Mouse (Mus musculus) brain, embryonic 18.5 days (tissue): ENCODE measurements at regions not wholly inside any gene's neighbourhood (a gene's known extent, or its start where the extent isn't known, plus 50 kb on each side); places are given as distances from the start of the nearest gene placed in this dataset.
A peak's percentile ranks its signal among the peaks of the same experiment; 100 is the strongest.

Source experiments
- DNase-seq: peaks from one replicate; pipeline ENCODE4 v3.0.0-alpha.2; 2012; ENCODE audit warnings: low read depth, low spot score

- no peak for DNase-seq
These were observed 196.0 kb upstream of the Elavl2 start for GRCm38 (mm10) chr4:91596619-91597018.

DNA sequence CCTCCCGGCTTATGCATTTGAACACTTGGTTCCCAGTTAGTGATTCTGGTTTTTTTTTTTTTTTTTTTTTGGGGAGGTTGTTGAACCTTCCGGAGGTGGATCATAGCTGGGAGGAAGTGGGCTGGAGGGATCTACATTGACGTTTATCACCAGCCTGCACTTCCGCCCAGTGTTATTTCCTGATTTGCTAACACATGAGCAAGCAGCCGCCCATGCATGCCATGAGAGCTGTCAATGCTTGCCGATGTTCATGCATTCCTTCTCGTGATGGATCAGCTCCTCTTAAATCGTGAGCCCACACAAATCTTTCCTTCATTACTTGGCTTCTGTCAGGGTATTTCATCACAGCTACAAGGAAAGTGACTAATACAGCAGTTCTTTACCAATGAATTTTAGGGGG, 195.2 kb upstream of the Elavl2 start:
- DNase-seq = no peak

DNA sequence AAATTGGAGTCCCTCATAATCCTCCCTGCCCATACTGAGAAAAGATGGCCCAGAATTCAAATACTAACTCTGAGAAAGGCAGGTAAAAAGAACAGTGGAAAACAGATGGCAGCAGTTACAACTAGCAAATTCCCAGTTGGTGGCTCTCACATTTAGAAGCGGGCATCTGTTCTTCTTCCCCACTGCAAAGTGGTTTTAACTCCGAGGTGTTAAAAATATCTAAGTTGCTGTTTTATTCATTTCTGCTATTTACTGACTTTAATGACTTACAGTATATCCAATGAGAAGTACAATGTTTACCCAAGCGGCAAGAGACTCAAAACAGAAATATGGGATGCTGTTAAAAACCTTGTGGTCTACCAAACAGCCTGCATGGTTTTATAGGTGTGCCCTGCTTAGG, 189.2 kb upstream of the Elavl2 start:
- peak; percentile 47 for DNase-seq

- no peak for DNase-seq
These were observed 187.0 kb upstream of the Elavl2 start for GRCm38 (mm10) chr4:91587541-91588059.

DNA sequence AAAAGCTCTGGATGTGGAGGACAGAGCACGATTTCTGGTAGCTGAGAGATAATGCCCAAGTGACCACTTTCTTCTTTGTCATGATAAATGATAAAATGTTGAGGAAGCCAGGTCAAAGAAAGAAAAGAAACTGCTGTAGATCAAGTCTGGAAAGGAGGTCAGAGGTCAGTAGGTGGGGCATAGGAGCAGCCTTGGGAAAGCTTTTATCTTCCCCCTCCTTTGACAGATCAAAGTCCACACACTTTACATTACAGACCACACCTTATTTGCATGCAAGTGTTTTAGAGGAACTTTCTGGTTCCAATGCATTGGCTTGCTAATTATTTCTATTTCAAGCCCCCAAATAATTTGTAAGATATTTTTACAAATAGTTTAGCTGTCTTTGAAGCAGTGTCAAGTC, 182.4 kb upstream of the Elavl2 start:
- no peak for DNase-seq

DNA sequence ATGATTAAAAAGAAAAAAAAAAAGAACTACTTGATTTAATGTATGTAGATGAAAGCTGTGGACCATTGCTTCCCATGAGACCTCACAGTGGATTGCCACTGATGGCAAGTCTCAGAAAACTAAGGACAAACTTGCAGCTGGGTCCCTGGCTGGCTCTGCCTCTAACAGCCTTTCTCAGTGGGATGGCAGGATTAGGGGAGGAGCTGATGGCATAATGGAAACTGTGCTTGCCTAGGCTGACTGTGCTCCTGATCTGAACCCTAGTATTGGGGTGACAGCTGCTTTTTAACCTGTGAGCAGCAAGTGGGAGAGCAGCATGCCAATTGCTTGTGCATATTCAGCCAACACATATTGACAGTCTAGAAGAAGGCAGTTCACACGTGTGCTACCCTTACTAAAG, 156.9 kb upstream of the Elavl2 start:
- no peak for DNase-seq

GRCm38 (mm10) chr4:91556959-91557358, 156.4 kb upstream of the Elavl2 start:
- no peak for DNase-seq

- no peak for DNase-seq
These were observed 123.8 kb upstream of the Elavl2 start for GRCm38 (mm10) chr4:91524367-91524766.

- DNase-seq = no peak
These were observed 111.0 kb upstream of the Elavl2 start for GRCm38 (mm10) chr4:91511543-91511942.

DNA sequence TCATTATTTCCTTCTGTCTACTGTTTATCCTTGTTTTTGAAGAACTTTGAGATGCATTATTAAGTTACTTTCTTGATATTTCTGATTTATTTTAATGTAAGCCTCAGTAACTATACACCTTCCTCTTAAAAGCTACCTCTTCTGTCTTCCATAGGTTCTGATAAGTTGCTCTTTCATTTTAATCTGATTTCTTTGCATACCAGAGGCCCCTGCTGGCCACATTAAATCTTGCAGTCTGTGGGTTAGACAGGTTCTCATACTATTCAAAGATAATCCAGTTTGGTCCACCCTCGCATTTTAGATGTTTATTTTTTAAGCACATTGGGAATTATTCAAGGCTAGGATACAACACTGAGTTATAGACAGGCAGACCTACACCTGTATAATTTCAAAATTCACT, 109.4 kb upstream of the Elavl2 start:
- DNase-seq = no peak

GRCm38 (mm10) chr4:91503273-91503672, 102.7 kb upstream of the Elavl2 start:
- no peak for DNase-seq

DNA sequence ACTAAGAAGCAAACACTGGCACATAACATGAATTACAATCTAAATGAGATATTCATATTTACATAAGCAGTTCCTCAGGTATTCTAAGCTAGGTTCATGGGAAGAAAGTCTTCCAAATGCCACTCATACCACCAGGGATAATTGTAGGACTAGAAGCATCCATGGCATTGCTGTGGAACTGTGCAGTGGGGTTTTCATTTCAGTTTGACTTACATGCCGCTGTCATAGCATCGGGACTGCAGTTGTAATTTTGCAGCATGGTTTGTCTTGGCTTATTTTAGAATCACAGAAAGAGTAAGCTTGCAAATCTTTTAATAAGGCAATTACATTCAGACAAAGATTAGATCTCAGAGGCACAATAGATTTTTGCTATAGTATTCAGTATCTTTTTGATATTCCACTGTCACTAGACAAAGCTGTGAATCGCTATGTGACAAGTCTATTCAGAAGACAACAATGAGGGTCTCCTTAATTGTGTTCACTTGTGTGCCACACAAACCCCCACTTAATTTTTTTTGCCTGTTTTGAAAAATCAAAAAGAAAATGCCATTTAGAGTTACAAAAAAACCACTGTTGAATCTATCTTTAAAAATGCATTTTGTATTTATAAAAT, 81.4 kb upstream of the Elavl2 start:
- peak; percentile 6 for DNase-seq
